Mouse (Mus musculus) CD4-positive helper T cell, adult 2 months (primary cell): ENCODE results near the gene Glp2r.

ENCODE experiments used
- DNase-seq: peaks from one replicate; pipeline ENCODE4 v3.0.0-alpha.2; 2012; ENCODE audit warnings: low read depth, missing footprints, low spot score

The Glp2r gene

GRCm38 (mm10) chr11:67771053-67771452, at the start of gene Glp2r:
Gene Glp2r, minus strand, starts transcription at chr11:67771153.
- DNase-seq: no peak

- no peak for DNase-seq
Measured at GRCm38 (mm10) chr11:67820221-67820620, 49.3 kb upstream of the Glp2r start.

- no peak for DNase-seq
Measured at GRCm38 (mm10) chr11:67819604-67820003, 48.7 kb upstream of the Glp2r start.

GRCm38 (mm10) chr11:67811535-67811934, 40.6 kb upstream of the Glp2r start:
- no peak for DNase-seq

- DNase-seq: no peak
Measured at GRCm38 (mm10) chr11:67808051-67808450, 37.1 kb upstream of the Glp2r start.

GRCm38 (mm10) chr11:67806832-67807597, 36.1 kb upstream of the Glp2r start:
- no peak for DNase-seq

GRCm38 (mm10) chr11:67805538-67805937, 34.6 kb upstream of the Glp2r start:
- no peak for DNase-seq

GRCm38 (mm10) chr11:67801169-67801568, 30.2 kb upstream of the Glp2r start:
- DNase-seq: no peak

GRCm38 (mm10) chr11:67800130-67800723, 29.3 kb upstream of the Glp2r start:
- no peak for DNase-seq

GRCm38 (mm10) chr11:67797931-67798330, 27.0 kb upstream of the Glp2r start, which contains the start of gene Dhrs7c:
Gene Dhrs7c, plus strand, starts transcription at chr11:67798187.
- DNase-seq: no peak

GRCm38 (mm10) chr11:67790182-67790581, 19.2 kb upstream of the Glp2r start:
- no peak for DNase-seq

GRCm38 (mm10) chr11:67774379-67774778, 3.4 kb upstream of the Glp2r start, which contains the start of gene Gsg1l2:
Gene Gsg1l2, plus strand, starts transcription at chr11:67774608.
- no peak for DNase-seq

GRCm38 (mm10) chr11:67772577-67772976, 1.6 kb upstream of the Glp2r start:
- DNase-seq: no peak

GRCm38 (mm10) chr11:67771691-67772090, 738 bp upstream of the Glp2r start:
- no peak for DNase-seq

GRCm38 (mm10) chr11:67757373-67758167, 13.4 kb downstream of the Glp2r start:
- no peak for DNase-seq

- no peak for DNase-seq
Measured at GRCm38 (mm10) chr11:67756287-67756686, 14.7 kb downstream of the Glp2r start.

- no peak for DNase-seq
Measured at GRCm38 (mm10) chr11:67741569-67741968, 29.4 kb downstream of the Glp2r start.

GRCm38 (mm10) chr11:67738846-67739490, 32.0 kb downstream of the Glp2r start:
- no peak for DNase-seq

GRCm38 (mm10) chr11:67738345-67738744, 32.6 kb downstream of the Glp2r start:
- no peak for DNase-seq

- DNase-seq: no peak
Measured at GRCm38 (mm10) chr11:67734597-67734996, 36.4 kb downstream of the Glp2r start.

GRCm38 (mm10) chr11:67733726-67734125, 37.2 kb downstream of the Glp2r start:
- no peak for DNase-seq

- no peak for DNase-seq
Measured at GRCm38 (mm10) chr11:67731056-67731455, 39.9 kb downstream of the Glp2r start.
